Mouse (Mus musculus) heart, embryonic 15.5 days (tissue): Measurements from ENCODE around the gene Naa35. TPM values are rescaled to one million over a fixed set of nuclear protein-coding genes. Genes with fewer than 3 reads are reported as not detected.

Experiments used
- ATAC-seq: fragments of 200-750 bp; cut with Nextera tagmentation; replicated peaks from 2 replicates; pipeline ENCODE4 v1.8.0; 2017; ENCODE audit warnings: low read depth, moderate TSS enrichment; ENCODE audit not compliant: insufficient number of reproducible peaks, insufficient read depth, low FRiP score
- H3K27ac ChIP-seq: fragments of 300-500 bp; sonication (generic); 2 replicates; pipeline ENCODE4 v1.5.1; 2015; ENCODE audit warnings: mild to moderate bottlenecking, inconsistent platforms
- H3K27me3 ChIP-seq: fragments of 300-500 bp; sonication (generic); 2 replicates; pipeline ENCODE4 v1.6.1; 2015; ENCODE audit warnings: inconsistent platforms
- H3K36me3 ChIP-seq: fragments of 300-500 bp; sonication (generic); 2 replicates; pipeline ENCODE4 v1.6.1; 2015; ENCODE audit warnings: mild to moderate bottlenecking, inconsistent platforms
- H3K4me1 ChIP-seq: fragments of 300-500 bp; sonication (generic); replicated peaks from 2 replicates; pipeline ENCODE4 v1.6.1; 2015; ENCODE audit warnings: inconsistent platforms
- H3K4me2 ChIP-seq: fragments of 300-500 bp; sonication (generic); 2 replicates; pipeline ENCODE4 v1.6.1; 2015; ENCODE audit warnings: inconsistent platforms, mild to moderate bottlenecking, moderate library complexity
- H3K4me3 ChIP-seq: fragments of 300-500 bp; sonication (generic); 2 replicates; pipeline ENCODE4 v1.5.1; 2015; ENCODE audit warnings: mild to moderate bottlenecking, inconsistent platforms
- H3K9ac ChIP-seq: fragments of 300-500 bp; sonication (generic); 2 replicates; pipeline ENCODE4 v1.6.1; 2015; ENCODE audit warnings: mild to moderate bottlenecking, inconsistent platforms
- H3K9me3 ChIP-seq: fragments of 300-500 bp; sonication (generic); replicated peaks from 2 replicates; pipeline ENCODE4 v1.6.1; 2016; ENCODE audit warnings: inconsistent platforms
- WGBS: fragments of 180-500 bp; shearing (Covaris S2); methylation state at CpG from one replicate; pipeline ENCODE4 v1.1.7; 2015; ENCODE audit warnings: mixed read lengths; 5-methylcytosine and 5-hydroxymethylcytosine counted together
- polyA plus RNA-seq: library from polyadenylated mRNA; unstranded; fragments of >200 nt; fragmentation: Nextera tagmentation; extraction: Ambion mirVana; gene quantifications from 2 replicates; pipeline ENCODE4 v1.2.1, GENCODE M21; 2015

Gene Naa35
- polyA plus RNA-seq, 1 experiment from 2014 or later = 85.3 TPM

DNA sequence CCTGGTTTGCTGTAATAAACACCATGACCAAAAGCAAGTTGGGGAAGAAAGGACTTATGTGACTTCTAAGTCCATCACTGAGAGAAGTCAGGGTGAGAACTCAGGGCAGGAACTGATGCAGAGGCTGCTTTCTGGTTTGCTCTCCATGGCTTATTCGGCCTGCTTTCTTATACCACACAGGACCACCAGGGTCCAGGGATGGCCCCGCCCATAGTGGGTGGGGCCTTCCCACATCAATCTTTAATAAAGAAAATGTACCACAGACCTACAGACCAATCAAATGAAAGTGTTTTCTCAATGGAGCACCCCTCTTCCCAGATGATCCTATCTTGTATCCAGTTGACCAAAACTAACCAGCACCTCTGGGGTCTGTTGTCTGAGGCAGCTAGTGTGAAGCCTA is 86.5 kb downstream of the Naa35 start:
- Histone ChIP-seq H3K4me3 (no peak overlapping the region), H3K9me3 (no peaks in the 10 kb centered on the region), H3K9ac (no peak overlapping the region), H3K4me2 (no peak overlapping the region), H3K27me3 (no peaks in the 10 kb centered on the region), H3K4me1 (peaks cover 11% of the 10 kb centered on the region), H3K36me3 (no peaks in the 10 kb centered on the region), H3K27ac (no peak overlapping the region)
- ATAC-seq = no peak
- 78% methylated on average over 2 of the region's 2 CpGs for WGBS

DNA sequence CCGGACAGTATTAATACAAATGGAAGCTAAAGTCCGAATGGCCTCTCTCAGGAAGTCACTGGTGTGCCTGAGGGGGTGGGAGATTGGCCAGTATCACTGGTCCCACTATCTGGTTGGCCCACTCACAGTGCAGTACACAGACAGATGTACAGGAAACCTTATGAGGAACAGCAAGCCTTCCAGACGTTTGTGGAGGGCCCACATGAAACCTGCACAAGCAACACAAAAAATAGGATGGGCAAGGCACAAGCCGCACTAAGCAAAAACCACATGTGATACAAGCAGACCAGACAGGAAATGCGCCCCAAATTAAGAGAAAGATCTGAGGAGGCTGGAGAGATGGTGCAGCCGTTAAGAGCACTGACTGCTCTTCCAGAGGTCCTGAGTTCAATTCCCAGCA is 87.2 kb downstream of the Naa35 start:
- Histone ChIP-seq H3K4me2 (no peak overlapping the region), H3K4me3 (no peak overlapping the region), H3K27me3 (no peaks in the 10 kb centered on the region), H3K27ac (no peak overlapping the region), H3K9me3 (no peaks in the 10 kb centered on the region), H3K9ac (no peak overlapping the region), H3K4me1 (peaks cover 11% of the 10 kb centered on the region), H3K36me3 (no peaks in the 10 kb centered on the region)
- WGBS = 68% methylated on average over 6 of the region's 6 CpGs
- ATAC-seq = no peak

DNA sequence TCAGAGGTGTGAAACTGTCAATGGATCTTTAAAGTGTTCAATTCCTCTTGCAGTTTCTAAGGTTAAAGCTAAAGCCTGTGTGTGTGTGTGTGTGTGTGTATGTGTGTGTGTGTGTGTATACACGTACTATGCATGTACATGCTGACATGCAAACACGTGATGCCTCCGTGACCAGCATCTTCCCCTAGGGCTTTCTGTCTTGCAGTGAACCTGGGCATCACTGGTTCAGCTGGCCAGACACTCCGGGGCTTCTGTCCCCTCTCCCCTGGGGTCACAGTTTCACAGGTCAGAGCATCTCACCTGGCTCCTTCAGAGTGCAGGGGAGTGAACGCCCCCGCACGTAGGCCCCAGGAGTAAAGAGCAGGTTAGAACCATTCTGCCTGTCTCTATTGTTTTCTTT is 88.5 kb downstream of the Naa35 start:
- no peak for ATAC-seq
- Histone ChIP-seq H3K4me3 (no peak overlapping the region), H3K27ac (no peak overlapping the region), H3K4me2 (no peak overlapping the region), H3K9me3 (no peaks in the 10 kb centered on the region), H3K36me3 (no peaks in the 10 kb centered on the region), H3K9ac (no peak overlapping the region), H3K4me1 (peaks cover 6% of the 10 kb centered on the region), H3K27me3 (no peaks in the 10 kb centered on the region)
- WGBS = 75% methylated on average over 7 of the region's 7 CpGs

DNA sequence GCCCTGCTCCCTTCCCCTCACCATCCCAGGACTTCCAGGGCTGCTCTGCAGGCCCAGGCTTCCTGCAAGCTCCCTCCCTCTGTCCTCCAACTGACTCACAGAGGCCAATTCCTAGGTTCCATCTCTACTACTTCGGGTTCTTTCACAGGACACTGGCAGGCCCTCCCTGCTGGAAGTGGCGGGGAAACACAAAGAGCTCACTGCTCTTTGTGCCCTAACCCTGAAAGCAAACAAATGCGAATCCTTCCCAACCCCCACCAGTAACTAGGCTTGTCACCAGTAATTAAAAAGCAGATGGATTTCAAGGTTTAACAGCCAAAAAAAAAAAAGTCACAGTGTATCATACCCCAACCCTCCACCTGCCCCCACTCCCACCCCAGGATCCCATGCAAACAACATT is 89.2 kb downstream of the Naa35 start:
- 41% methylated on average over 3 of the region's 3 CpGs for WGBS
- no peaks in the 10 kb centered on the region for H3K9me3 ChIP-seq
- H3K4me2 ChIP-seq = peak overlapping the region; percentile 72
- no peaks in the 10 kb centered on the region for H3K36me3 ChIP-seq
- peaks cover 4% of the 10 kb centered on the region; the same call in 1 of the 2 replicates for H3K4me1 ChIP-seq
- no peaks in the 10 kb centered on the region for H3K27me3 ChIP-seq
- 0 out of 2 replicates have a peak overlapping the region, but pooled peaks have one; percentile 14 for H3K4me3 ChIP-seq
- H3K27ac ChIP-seq = no peak overlapping the region
- H3K9ac ChIP-seq = no peak overlapping the region
- ATAC-seq = no peak

DNA sequence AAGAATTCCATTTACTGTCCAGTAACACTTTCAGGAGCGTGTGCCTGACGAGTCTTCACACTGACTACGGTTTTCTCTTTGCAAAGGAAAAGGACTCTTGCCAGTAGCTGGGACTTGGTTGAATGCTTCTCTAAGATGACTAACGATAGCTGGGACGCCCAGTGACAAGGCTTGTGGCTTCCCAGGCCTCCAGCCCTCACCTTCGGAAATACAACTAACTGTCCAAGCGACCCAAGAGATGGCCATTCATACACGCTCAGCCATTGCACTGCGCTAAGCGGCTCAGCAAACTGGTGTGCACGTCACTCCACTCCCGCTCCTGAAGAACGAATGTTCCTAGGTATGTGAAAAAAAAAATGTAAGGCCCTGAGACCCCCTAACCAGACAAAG is 89.7 kb downstream of the Naa35 start:
- peak overlapping the region; percentile 67 for H3K9ac ChIP-seq
- ATAC-seq = 0 out of 2 replicates have a peak, but pooled peaks have one; percentile 7
- H3K4me2 ChIP-seq = peak overlapping the region; percentile 72
- H3K4me1 ChIP-seq = peaks cover 4% of the 10 kb centered on the region; the same call in 1 of the 2 replicates
- peak overlapping the region; percentile 71 for H3K4me3 ChIP-seq
- no peak overlapping the region for H3K27ac ChIP-seq
- no peaks in the 10 kb centered on the region for H3K9me3 ChIP-seq
- H3K27me3 ChIP-seq = no peaks in the 10 kb centered on the region
- H3K36me3 ChIP-seq = no peaks in the 10 kb centered on the region
- WGBS = 4% methylated on average over 13 of the region's 13 CpGs

DNA sequence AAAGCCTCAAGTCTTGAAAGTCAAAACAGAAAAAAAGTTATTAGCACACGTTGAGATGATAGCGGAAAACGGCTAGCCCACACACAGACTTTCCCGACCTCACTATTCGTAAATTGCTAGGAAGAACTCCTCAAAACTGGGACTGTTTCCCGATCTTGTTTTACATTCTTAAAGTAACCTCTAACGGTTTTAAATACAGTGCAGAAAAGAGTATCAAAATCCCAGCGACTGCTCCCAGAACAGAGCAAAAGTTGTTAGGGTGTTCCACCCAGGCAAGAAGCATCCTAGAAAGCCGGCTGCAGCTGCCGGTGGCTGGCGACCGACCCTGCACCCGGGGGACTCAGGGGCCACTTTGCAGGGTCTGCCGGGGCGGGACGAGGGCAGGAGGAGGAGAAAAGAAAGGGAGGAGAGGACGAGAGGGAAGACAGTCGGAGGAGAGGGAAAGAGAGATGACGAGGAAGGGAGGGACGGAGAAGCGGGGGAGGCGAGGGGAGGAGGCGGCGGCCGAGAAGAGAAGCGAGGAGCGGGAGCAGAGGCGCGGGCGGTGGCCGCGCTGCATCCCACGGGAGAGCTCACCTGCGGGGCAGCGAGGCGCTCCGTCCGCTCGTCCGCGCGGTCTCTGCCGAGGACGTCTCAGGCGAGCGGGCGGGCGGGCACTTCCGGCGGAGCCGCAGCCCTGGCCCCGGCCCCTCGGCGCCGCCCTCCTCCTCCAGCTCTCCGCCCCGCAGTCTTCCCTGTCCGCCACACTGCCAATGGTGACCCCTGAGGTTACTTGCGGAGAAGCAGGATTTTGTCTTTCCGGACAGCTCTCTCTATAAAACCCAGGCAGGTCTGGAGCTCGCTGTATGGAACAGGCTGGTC is 90.3 kb downstream of the Naa35 start, which contains the start of gene Golm1:
Gene Golm1, minus strand, starts transcription at position 661 of the 861 bp plus-strand sequence.
- H3K4me3 ChIP-seq = peak within 1 kb of the TSS; percentile 71
- no peaks in the 10 kb centered on the region for H3K27me3 ChIP-seq
- no peaks in the 10 kb centered on the region for H3K9me3 ChIP-seq
- peak within 1 kb of the TSS; percentile 72 for H3K4me2 ChIP-seq
- H3K36me3 ChIP-seq = no peaks in the 10 kb centered on the region
- peak within 1 kb of the TSS; percentile 61 for H3K27ac ChIP-seq
- under 1% methylated on average over 50 of the region's 61 CpGs for WGBS
- H3K4me1 ChIP-seq = peaks cover 4% of the 10 kb centered on the region; the same call in 1 of the 2 replicates
- peak within 1 kb of the TSS; percentile 67 for H3K9ac ChIP-seq
- peak; percentile 88 for ATAC-seq

DNA sequence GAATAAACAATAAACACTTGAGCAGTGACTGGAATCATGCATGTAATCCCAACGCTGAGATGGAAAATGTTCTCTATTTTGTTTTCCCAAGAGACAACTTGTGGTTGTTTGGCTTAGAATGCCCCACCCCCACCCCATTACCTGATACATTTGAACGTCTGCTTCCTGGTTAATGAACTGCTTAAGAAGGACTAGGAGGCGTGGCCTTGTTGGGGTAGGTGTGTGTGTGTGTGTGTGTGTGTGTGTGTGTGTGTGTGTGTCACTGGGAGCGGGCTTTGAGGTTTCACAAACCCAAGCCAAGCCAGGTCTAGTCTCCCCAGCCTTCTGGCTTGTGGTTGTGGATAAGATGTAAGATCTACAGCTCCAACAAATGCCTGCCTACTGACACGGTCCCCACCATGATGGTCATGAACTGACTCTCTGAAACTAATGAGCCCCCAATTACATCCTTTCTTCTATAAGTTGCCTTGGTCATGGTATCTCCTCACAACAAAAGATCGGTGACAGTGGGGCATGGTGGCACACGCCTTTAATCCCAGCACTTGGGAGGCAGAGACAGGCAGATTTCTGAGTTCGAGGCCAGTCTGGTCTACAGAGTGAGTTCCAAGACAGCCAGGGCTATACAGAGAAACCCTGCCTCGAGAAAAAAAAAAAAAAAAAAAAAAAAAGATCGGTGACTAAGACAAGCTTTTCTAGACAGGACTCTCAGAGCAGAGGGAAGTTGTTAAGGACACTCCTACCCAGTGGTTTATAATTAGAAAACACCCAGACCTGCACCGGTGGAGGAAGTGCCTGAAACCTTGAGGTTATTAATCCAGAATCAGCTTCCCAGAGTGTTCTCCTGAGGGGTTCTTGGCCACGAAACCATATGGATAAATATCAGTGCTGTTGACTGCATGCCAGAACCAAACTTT is 91.5 kb downstream of the Naa35 start:
- Histone ChIP-seq H3K27ac (no peak overlapping the region), H3K9ac (no peak overlapping the region), H3K27me3 (no peaks in the 10 kb centered on the region; the same call in 1 of the 2 replicates), H3K4me2 (no peak overlapping the region), H3K9me3 (no peaks in the 10 kb centered on the region), H3K4me3 (no peak overlapping the region), H3K4me1 (peaks cover 4% of the 10 kb centered on the region; the same call in 1 of the 2 replicates), H3K36me3 (no peaks in the 10 kb centered on the region)
- WGBS = 70% methylated on average over 12 of the region's 12 CpGs
- ATAC-seq = no peak

DNA sequence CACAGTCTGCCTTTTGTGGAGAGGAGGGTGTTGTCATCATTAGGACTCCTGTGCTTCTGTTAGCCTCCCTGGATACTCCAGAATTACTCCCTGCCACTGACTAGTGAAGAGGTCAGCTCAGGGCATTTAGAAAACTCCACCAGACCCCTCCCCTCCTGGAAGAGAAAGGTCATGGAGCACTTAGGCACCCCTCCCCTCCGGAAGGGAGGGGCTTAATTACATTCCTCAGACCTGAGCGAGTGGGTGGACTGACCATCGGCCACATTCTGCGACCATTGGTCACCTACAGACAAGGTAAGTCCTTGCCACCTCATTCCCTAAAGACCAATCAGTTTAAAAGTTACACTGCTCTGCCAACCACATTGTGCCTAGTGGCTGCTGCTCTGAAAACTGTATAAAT is 94.2 kb downstream of the Naa35 start:
- H3K4me1 ChIP-seq = peaks cover 1% of the 10 kb centered on the region
- H3K27ac ChIP-seq = no peak overlapping the region
- H3K4me2 ChIP-seq = no peak overlapping the region
- no peaks in the 10 kb centered on the region for H3K36me3 ChIP-seq
- H3K27me3 ChIP-seq = no peaks in the 10 kb centered on the region; the same call in 1 of the 2 replicates
- no peak overlapping the region for H3K9ac ChIP-seq
- H3K9me3 ChIP-seq = no peaks in the 10 kb centered on the region
- WGBS = 36% methylated on average over 4 of the region's 4 CpGs
- ATAC-seq = no peak
- H3K4me3 ChIP-seq = no peak overlapping the region

DNA sequence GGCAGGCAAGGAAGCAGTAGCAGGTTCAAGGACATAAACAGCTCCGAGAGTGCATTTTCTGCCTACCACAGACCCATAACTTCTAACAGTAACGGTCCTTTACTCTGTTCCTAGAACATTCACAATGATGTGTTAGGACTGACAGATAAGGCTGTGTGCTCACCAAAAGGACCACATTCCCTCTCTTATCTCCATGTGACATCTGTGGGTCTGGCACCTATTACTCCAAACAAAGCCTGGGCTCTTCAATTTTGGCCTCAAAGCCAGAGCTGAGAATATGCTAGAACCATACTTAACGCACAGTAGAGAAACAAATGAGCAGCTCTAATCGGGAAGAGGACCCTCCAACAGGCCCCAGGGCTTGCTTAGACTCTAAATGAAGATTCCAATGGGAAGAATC is 94.8 kb downstream of the Naa35 start:
- no peak overlapping the region for H3K4me3 ChIP-seq
- no peaks in the 10 kb centered on the region; the same call in 1 of the 2 replicates for H3K4me1 ChIP-seq
- H3K4me2 ChIP-seq = no peak overlapping the region
- no peaks in the 10 kb centered on the region; the same call in 1 of the 2 replicates for H3K27me3 ChIP-seq
- WGBS = 48% methylated on average over 4 of the region's 4 CpGs
- no peak overlapping the region for H3K9ac ChIP-seq
- H3K9me3 ChIP-seq = no peaks in the 10 kb centered on the region
- no peaks in the 10 kb centered on the region for H3K36me3 ChIP-seq
- H3K27ac ChIP-seq = no peak overlapping the region
- no peak for ATAC-seq

DNA sequence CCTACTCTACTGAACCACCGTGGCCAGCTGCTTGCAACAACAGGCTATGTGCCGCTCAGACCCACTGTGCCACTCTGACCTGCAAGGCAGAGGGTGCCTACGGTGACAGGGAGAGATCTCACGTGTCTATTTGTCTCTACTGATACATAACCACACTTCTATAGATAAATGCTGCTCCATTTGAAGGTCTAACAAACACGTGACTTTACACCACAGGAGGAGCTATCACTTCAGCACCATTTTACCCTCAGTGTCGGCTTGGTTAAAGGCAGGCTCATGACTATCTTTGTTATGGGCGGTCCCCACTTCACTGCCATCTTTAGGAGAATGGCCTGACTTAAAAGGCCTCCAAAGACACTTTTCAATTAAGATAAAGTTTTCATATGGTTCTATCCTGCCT is 97.6 kb downstream of the Naa35 start:
- Histone ChIP-seq H3K27ac (no peak overlapping the region), H3K4me3 (no peak overlapping the region), H3K4me1 (no peaks in the 10 kb centered on the region; the same call in 1 of the 2 replicates), H3K9ac (no peak overlapping the region), H3K9me3 (no peaks in the 10 kb centered on the region), H3K27me3 (no peaks in the 10 kb centered on the region; the same call in 1 of the 2 replicates), H3K4me2 (no peak overlapping the region), H3K36me3 (no peaks in the 10 kb centered on the region)
- 11% methylated on average over 7 of the region's 7 CpGs for WGBS
- ATAC-seq = no peak

DNA sequence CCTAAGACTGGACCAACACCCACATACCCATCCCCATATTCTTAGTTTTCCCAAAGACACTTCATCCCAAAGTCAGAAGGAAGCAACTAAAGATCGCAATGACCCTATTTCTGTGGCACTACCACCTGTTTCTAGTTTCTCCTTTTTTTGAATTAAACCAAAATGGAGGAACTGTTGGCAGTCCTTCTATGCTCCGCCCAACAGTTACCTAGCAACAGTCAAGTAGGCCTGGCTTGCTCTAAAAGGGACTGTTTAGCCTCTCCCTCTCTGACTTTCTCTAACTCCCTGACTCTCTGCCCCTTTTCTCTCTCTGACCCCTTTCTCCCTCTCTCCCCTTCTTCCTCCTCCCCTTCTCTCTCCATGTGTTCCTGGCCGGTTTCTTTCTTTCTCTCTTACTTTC is 100.2 kb downstream of the Naa35 start:
- H3K4me2 ChIP-seq = no peak overlapping the region
- no peaks in the 10 kb centered on the region for H3K9me3 ChIP-seq
- 84% methylated on average over 3 of the region's 3 CpGs for WGBS
- peaks cover 5% of the 10 kb centered on the region for H3K4me1 ChIP-seq
- H3K4me3 ChIP-seq = no peak overlapping the region
- no peaks in the 10 kb centered on the region; the same call in 1 of the 2 replicates for H3K27me3 ChIP-seq
- H3K27ac ChIP-seq = no peak overlapping the region
- no peak overlapping the region for H3K9ac ChIP-seq
- ATAC-seq = no peak
- no peaks in the 10 kb centered on the region for H3K36me3 ChIP-seq
